Mouse (Mus musculus): Measurements from ENCODE around the gene Psme3.
A peak's percentile ranks its signal among the peaks of the same experiment; 100 is the strongest.

The Psme3 gene

GRCm38 (mm10) chr11:101315665-101316500 lies at the start of gene Psme3:
TSS of gene Psme3 (plus strand) at chr11:101316213.
- peak; percentile 92 for DNase-seq

- no peak for DNase-seq
Measured at GRCm38 (mm10) chr11:101269577-101270116, 46.4 kb upstream of the Psme3 start.

DNA sequence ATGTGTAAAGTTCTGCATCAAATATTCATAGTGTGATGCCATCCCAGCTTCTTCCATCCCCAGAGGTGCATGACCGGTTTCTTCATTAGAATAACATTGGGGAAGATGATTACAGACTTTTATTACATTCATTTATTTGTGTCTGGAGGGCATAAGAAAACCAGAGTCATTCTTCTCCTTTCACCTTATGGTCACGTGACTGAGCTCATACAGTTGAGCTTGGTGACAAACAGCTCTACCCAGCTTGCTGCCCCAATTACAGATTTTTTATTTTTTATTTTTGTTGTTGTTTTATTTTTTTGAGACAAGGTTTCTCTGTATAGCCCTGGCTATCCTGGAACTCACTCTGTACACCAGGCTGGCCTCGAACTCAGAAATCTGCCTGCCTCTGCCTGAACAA lies 43.6 kb upstream of the Psme3 start:
- no peak for DNase-seq

DNA sequence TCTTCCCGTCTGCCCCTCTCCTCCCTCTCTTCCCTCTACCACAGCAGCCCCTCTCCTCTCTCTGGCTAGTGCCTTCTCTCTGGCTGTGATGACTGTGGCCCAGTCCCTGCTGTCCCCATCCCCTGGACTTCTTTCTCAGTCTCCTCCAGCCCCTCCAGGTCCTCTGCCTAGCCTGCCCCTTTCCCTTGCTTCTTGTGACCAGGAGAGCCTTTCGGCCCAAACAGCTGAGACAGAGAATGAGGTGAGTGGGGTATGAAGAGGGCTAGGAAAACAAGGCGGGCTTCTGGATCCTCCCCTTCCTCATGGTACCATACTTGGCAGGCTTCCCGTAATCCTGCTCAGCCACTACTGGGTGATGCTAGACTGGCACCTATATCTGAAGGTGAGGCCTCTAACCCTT lies 40.7 kb upstream of the Psme3 start:
- no peak for DNase-seq

DNA sequence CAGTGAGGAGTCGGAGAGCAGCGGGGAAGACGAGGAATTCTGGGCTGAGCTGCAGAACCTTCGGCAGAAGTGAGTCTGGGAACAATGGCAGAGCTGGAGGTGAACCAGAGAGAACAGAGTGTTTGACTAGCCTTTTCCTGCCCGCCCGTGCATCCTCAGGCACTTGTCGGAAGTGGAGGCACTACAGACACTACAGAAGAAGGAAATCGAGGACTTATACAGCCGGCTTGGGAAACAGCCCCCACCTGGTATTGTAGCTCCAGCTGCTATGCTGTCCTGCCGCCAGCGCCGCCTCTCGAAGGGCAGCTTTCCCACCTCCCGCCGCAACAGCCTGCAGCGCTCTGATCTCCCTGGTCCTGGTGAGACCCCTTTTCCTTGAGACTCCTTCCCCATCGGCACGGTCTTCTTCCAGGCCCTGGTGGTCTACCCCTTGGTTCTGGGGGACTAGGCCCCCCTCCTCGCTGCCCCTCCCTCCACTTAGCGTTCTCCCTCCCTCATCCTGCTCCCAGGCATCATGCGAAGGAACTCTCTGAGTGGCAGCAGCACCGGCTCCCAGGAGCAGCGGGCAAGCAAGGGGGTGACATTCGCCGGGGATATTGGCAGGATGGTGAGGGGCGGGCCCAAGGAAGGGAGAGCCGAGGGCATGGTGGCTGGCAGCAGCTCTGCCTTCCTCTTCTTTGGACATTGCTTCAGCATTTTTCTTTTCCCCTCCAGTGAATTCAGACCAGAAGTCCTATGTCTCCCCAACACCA lies 39.5 kb upstream of the Psme3 start:
- DNase-seq: no peak

DNA sequence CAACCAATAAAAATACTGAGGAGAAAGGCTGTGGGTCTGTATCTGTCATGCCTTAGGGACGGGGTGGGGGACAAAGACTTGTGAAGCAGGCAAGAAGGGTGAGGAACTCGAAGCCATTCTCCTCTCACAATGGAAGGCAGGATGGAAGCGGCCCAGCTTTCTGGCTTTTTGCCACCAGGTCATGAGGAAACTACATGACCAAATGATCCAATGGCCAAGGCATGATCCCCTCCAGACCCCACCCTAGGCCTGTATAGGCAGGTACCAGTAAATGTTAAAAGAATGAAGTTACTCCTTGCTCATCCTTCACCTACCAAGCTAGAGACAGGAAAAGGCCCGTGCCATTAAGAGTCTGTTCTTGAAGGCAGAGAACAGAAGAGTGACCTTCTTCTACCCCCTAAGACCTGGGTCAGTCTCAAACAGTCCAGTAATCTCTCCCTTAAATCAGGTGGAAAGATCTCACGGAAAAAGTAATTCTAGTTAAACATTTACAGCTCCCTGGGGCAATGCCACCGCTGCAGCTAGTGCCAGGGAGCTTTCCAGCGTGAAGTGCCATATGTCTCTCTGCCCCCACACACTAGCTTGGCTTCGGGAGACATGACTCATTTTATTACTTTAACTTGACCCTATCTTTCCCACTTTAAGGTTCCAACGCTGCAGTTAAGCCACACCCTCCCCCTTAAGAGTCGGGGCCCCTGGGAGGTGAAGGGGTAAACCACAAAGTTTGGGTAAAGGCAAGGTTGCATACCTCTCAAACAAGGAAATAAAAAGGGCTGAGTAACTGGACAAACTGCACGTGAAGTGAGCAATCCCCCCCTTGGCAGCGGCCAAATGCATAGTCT lies 38.4 kb upstream of the Psme3 start:
- DNase-seq: peak; percentile 91

DNA sequence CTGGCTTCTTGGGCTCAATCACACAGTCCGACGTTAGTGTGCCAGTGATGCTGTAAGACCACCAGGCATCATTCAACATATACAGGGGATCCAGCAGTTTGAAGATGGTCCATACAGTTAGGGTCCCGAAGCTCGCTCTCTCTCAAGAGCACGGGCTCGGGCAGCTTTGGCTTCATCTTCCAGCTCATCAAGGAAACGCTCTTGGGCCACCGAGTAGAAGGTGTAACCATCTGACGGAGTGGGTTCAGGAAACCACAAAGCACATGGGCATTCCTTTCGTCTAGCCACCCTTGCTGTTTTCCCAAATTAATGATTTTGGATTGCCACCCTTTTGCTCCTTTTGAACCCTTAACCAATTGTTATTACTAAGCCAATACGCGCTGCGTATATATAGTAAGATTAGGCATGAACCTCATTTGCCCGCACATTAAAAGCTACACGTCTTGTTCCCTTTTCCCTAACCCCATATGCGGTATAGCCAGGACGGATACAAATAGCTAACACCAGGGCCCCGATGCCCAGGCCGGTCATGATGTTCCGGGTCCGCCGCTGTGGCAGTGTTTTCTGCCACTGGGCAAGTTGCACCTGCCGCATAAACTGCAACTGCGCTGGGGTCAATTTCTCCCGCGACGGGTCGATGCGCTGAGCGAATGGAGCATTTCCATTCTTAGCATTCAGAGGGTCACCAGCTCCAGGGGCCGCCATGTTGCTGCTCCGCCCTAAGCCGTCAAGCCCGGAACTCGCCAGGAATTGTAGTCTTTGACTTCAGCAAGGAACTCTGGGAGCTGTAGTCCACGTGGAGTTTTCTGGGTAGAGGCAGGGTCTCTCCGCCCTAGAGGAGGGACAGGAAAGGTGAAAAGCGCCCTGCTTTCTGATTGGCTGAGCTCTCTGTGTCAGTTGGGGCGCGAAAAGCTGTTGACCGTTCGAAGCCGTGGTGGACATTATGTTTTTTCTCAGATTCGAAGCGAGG lies 37.5 kb upstream of the Psme3 start, which contains the start of the genes Cntd1 and Coa3:
Cntd1 (plus strand) TSS at position 790 of the 970 bp plus-strand sequence.
Coa3 (minus strand) TSS at position 892 of the 970 bp plus-strand sequence.
- peak; percentile 91 for DNase-seq

GRCm38 (mm10) chr11:101279193-101279569 lies 36.8 kb upstream of the Psme3 start:
- DNase-seq: no peak

DNA sequence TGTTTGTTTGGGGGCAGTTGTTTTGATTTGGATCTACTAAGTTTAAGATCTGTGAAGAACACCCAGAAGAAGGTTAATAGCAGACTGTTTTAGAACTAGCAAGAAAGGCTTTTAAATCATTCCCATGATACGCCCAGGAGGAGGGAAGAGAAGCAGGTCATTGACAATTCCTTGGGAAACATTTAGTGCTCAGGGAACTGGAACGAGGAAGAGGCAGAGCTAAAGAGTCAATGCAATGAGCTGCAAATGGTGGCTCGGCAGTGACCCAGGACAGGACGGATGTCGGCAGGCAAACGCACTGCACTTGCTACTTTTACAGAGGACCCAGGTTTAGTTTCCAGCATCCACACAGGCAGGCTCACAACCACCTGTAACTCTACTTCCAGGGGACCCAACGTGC lies 35.2 kb upstream of the Psme3 start:
- no peak for DNase-seq

DNA sequence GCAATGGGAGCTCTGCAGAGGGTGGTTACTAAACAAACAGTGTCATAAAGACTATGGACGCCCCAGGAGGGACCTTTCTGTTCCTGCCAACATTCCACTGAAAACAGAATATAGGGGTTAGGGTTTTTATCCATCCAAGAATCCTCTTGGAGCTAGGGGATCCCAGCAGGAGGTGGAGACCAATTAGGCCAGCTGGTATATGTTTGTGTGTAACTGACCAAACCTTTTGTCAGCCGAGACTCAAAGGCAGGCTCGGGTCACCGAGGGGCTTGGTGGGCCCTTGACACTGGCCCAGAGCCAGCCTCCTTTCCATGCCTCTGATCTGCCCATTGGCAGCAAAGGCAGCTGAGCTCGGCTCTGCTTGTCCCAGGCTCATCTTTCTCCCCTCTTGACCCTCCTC lies 33.1 kb upstream of the Psme3 start:
- DNase-seq: no peak

- peak; percentile 79 for DNase-seq
Measured at GRCm38 (mm10) chr11:101283805-101284204, 32.2 kb upstream of the Psme3 start.

GRCm38 (mm10) chr11:101287306-101287705 lies 28.7 kb upstream of the Psme3 start:
- no peak for DNase-seq

DNA sequence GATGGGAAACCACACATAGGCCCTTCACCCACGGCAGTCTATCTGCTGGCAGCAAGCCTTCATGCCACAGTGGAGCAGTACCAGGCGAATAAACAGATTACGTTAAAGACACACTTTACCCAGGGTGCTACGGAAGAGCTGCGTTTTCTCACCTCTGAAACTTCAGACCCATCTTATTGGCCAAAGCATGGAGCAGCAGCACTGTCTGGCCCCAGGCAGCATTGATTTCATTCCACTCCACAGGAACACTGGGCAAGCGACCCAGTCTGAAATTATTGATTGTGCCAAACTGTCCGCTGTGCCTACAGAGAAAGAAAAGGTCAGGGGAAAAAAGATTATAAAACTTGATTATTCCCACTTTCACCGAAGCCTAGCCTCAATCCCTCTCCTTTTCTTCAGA lies 24.8 kb upstream of the Psme3 start:
- no peak for DNase-seq

DNA sequence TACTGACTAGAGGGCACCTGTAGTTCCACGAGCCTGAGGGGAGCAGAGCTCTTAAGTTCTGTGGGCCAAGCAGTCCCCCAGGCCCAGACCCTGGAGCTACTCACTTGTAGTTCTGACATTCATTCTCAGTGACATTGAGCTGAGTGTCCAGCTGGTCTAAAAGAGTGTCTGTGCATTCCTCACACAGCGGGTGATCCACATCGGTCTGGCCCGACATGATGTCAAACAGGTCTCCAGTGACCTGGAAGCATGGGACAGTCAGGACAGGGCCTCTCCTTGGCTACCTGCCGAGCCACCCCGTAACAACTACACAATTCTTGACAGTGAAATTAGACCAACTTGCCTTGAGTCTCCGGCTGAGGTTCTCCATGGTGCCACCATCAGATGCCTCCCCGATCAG lies 20.8 kb upstream of the Psme3 start:
- no peak for DNase-seq

DNA sequence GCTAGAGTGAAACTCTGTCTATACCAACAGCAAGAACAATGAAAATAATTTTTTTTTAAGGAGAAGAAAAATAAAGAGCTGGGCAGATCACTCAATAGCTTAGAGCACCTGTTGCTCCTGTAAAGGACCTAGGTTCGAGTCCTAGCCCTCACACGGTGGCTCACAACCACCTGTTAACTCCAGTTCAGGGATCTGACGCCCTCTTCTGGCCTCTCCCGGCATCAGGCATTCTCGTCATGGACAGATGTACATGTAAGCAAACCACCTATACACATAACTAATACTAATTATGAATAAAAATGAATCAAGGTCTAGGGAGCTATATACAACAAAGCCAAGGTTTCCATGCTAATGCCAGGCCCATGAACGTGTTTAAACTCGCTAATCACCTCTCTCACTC lies 15.1 kb upstream of the Psme3 start:
- DNase-seq: no peak

GRCm38 (mm10) chr11:101301299-101302003 lies 14.6 kb upstream of the Psme3 start:
- DNase-seq: no peak

- peak; percentile 93 for DNase-seq
Measured at GRCm38 (mm10) chr11:101302004-101302798, 13.8 kb upstream of the Psme3 start, which contains the start of gene Becn1. TSS of gene Becn1 (minus strand) at chr11:101302286.

GRCm38 (mm10) chr11:101307744-101308143 lies 8.3 kb upstream of the Psme3 start:
- DNase-seq: no peak

DNA sequence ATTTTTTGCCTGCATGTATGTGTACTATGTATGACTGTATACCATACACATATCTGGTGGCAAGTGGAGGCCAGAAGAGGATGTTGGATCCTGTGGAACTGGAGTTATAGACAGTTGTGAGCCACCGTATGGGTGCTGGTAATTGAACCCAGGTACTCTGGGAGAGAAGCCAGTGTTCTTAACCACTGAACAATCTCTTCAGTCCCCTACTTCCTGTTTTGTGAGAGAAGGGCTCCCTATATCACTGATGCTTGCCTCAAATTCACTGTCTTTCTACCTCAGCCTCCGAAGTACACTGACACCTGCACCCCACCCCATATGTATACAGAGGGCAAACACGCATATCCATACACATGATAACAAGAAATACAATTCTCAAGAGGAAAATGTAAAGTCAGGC lies 4.9 kb upstream of the Psme3 start:
- DNase-seq: no peak

- no peak for DNase-seq
Measured at GRCm38 (mm10) chr11:101312150-101312549, 3.9 kb upstream of the Psme3 start.
